Mouse (Mus musculus) bone marrow, adult 2 months (tissue): ENCODE measurements around the gene Ccdc83.

Source experiments
- CTCF ChIP-seq: fragments of 200-500 bp; IDR thresholded peaks from 2 replicates; pipeline ENCODE4 v1.5.1; 2011; ENCODE audit warnings: low read length, control low read depth; ENCODE audit not compliant: control insufficient read depth, insufficient read depth
- POLR2A ChIP-seq: fragments of 200-500 bp; IDR thresholded peaks from 2 replicates; pipeline ENCODE4 v1.6.1; 2011; ENCODE audit warnings: low read depth, mild to moderate bottlenecking, control low read depth, low read length, borderline replicate concordance; ENCODE audit not compliant: control insufficient read depth

DNA sequence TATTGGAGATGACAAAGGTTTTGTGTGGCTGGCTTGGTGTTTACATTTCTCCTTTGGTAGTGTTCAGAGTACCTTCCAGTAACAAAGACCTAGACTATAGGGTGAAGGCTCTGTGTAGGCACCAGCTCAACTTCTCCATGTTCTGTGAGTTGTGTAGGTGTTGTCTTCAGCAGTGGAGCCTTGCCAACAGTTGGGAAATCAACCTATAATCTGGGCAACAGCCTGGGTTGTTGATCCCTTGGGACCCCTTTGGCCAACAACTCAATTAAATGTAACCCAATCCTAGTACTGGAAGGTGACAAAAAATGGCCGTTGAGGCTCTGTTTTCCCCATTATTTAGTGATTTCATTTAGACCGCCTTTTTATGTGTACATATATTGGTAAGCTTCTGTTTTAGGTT is 55.5 kb downstream of the Ccdc83 start:
- no peak for TF ChIP-seq CTCF
- TF ChIP-seq POLR2A, result no peak
